16 mouse cellular contexts compared by ENCODE assay signal in genomic region chr13:49024763-49025162, GRCm38 (mm10). TPM values are rescaled to one million over a fixed set of nuclear protein-coding genes. Genes with fewer than 3 reads are reported as not detected.
DNase-seq lines count a peak whose midpoint lies in the region; ATAC-seq and TF ChIP-seq lines count a peak whose summit lies in the region.
"Had no signal": no experiment of that assay in that cellular context is flagged by ENCODE, and none has a peak within 500 bp of the region (broad histone marks: within the 10 kb centered on the region; RNA-seq: fewer than 3 reads in every experiment).

No protein-coding gene starts in this region.

- ATAC-seq in hindbrain, embryonic 14.5 days (ENCODE audit: low FRiP score): no peak
- peak; percentile 42; the same call in 1 of the 2 replicates for ATAC-seq in intestine, postnatal 0 days
- ATAC-seq in stomach, embryonic 16.5 days (ENCODE audit: insufficient read depth, low FRiP score): no peak
- ATAC-seq: CD4-positive, CD25-positive, alpha-beta regulatory T cell, adult 4 months; Patski had no signal

- H3K9me3 ChIP-seq in hindbrain, embryonic 10.5 days: no peaks in the 10 kb centered on the region
- no peaks in the 10 kb centered on the region for H3K9me3 ChIP-seq in hindbrain, embryonic 14.5 days (ENCODE audit: control insufficient read depth, low read length)
- H3K9me3 ChIP-seq in intestine, postnatal 0 days (ENCODE audit: control insufficient read depth): no peaks in the 10 kb centered on the region
- H3K9me3 ChIP-seq in stomach, embryonic 16.5 days (replicated peaks; ENCODE audit: control insufficient read depth, low read length): no peaks in the 10 kb centered on the region
- H3K9me3 ChIP-seq: forebrain, embryonic 10.5 days; heart, embryonic 15.5 days had no signal

- DNase-seq in hindbrain, embryonic 10.5 days (ENCODE audit: low spot score): no peak
- no peak for DNase-seq in hindbrain, embryonic 14.5 days (ENCODE audit: low spot score)
- peak; percentile 16 for DNase-seq in retina, postnatal 1 day
- DNase-seq in retina, embryonic 14.5 days (ENCODE audit: low spot score): no peak
- no peak for DNase-seq in adrenal gland, adult 2 months
- DNase-seq in embryo, embryonic 10.5 days (ENCODE audit: low spot score): no peak
- DNase-seq: adrenal gland, postnatal 36 days; cerebellum, adult 11 months; lung, postnatal 10 days had no signal

- WGBS in hindbrain, embryonic 10.5 days: 11% methylated on average over 12 of the region's 12 CpGs
- WGBS in hindbrain, embryonic 14.5 days: 10% methylated on average over 12 of the region's 12 CpGs
- 8% methylated on average over 12 of the region's 12 CpGs for WGBS in intestine, postnatal 0 days
- 8% methylated on average over 12 of the region's 12 CpGs for WGBS in stomach, embryonic 16.5 days

- peak overlapping the region; percentile 18; the same call in 1 of the 2 replicates for H3K4me3 ChIP-seq in hindbrain, embryonic 10.5 days
- H3K4me3 ChIP-seq in hindbrain, embryonic 14.5 days (replicated peaks; ENCODE audit: low read length): no peak overlapping the region
- H3K4me3 ChIP-seq in intestine, postnatal 0 days (ENCODE audit: low read depth, low read length): no peak overlapping the region
- H3K4me3 ChIP-seq in stomach, embryonic 16.5 days (replicated peaks; ENCODE audit: low read length): no peak overlapping the region
- H3K4me3 ChIP-seq: forebrain, embryonic 10.5 days; heart, embryonic 15.5 days; left cerebral cortex, adult 2 months had no signal

- no peak overlapping the region for H3K4me2 ChIP-seq in hindbrain, embryonic 14.5 days (replicated peaks)
- peak overlapping the region; percentile 17; the same call in 1 of the 2 replicates for H3K4me2 ChIP-seq in intestine, postnatal 0 days (replicated peaks; ENCODE audit: low read depth)
- H3K4me2 ChIP-seq in stomach, embryonic 16.5 days (ENCODE audit: low read depth, low read length): peak overlapping the region; percentile 21; the same call in 1 of the 2 replicates
- H3K4me2 ChIP-seq: heart, embryonic 15.5 days had no signal

- no peaks in the 10 kb centered on the region for H3K27me3 ChIP-seq in hindbrain, embryonic 10.5 days (ENCODE audit: insufficient read depth, poor library complexity, severe bottlenecking)
- no peaks in the 10 kb centered on the region for H3K27me3 ChIP-seq in hindbrain, embryonic 14.5 days (ENCODE audit: control insufficient read depth, insufficient read depth, low read length)
- no peaks in the 10 kb centered on the region for H3K27me3 ChIP-seq in intestine, postnatal 0 days (replicated peaks; ENCODE audit: control insufficient read depth, insufficient read depth, low read length)
- H3K27me3 ChIP-seq in stomach, embryonic 16.5 days (ENCODE audit: control insufficient read depth, insufficient read depth, low read length): no peaks in the 10 kb centered on the region
- H3K27me3 ChIP-seq: heart, embryonic 15.5 days; Patski had no signal

- peak overlapping the region; percentile 50; the same call in 1 of the 2 replicates for H3K27ac ChIP-seq in hindbrain, embryonic 10.5 days
- no peak overlapping the region for H3K27ac ChIP-seq in hindbrain, embryonic 14.5 days
- H3K27ac ChIP-seq in intestine, postnatal 0 days (ENCODE audit: low read depth, low read length): no peak overlapping the region
- H3K27ac ChIP-seq in stomach, embryonic 16.5 days (ENCODE audit: low read length): no peak overlapping the region
- H3K27ac ChIP-seq: forebrain, embryonic 10.5 days; heart, embryonic 15.5 days; left cerebral cortex, adult 2 months had no signal

- no peaks in the 10 kb centered on the region for H3K36me3 ChIP-seq in hindbrain, embryonic 10.5 days
- no peaks in the 10 kb centered on the region for H3K36me3 ChIP-seq in hindbrain, embryonic 14.5 days (replicated peaks; ENCODE audit: control insufficient read depth, insufficient read depth)
- no peaks in the 10 kb centered on the region for H3K36me3 ChIP-seq in intestine, postnatal 0 days (ENCODE audit: control insufficient read depth, insufficient read depth)
- H3K36me3 ChIP-seq in stomach, embryonic 16.5 days (ENCODE audit: control insufficient read depth, insufficient read depth, low read length): no peaks in the 10 kb centered on the region
- H3K36me3 ChIP-seq: forebrain, embryonic 10.5 days; heart, embryonic 15.5 days had no signal

- H3K9ac ChIP-seq in hindbrain, embryonic 14.5 days: no peak overlapping the region
- no peak overlapping the region for H3K9ac ChIP-seq in intestine, postnatal 0 days (ENCODE audit: low read depth, low read length)
- no peak overlapping the region for H3K9ac ChIP-seq in stomach, embryonic 16.5 days (ENCODE audit: low read length)
- H3K9ac ChIP-seq: heart, embryonic 15.5 days had no signal

- peaks cover 29% of the 10 kb centered on the region for H3K4me1 ChIP-seq in hindbrain, embryonic 10.5 days (replicated peaks)
- peaks cover 4% of the 10 kb centered on the region; the same call in 1 of the 2 replicates for H3K4me1 ChIP-seq in hindbrain, embryonic 14.5 days (replicated peaks; ENCODE audit: control insufficient read depth, insufficient read depth, low read length)
- H3K4me1 ChIP-seq in intestine, postnatal 0 days (replicated peaks; ENCODE audit: control insufficient read depth, insufficient read depth, low read length): 0 out of 2 replicates have a peak, but pooled peaks cover 5% of the 10 kb centered on the region
- H3K4me1 ChIP-seq in stomach, embryonic 16.5 days (ENCODE audit: control insufficient read depth, insufficient read depth, low read length): peaks cover 15% of the 10 kb centered on the region; the same call in 1 of the 2 replicates

- TF ChIP-seq CTCF in intestine, postnatal 0 days (IDR thresholded peaks at IDR 0.05; ENCODE audit: low read depth): no peak

RNA-seq across cellular contexts. Expression of gene Fam120a, which starts 56.9 kb away (rescaled TPM):
- polyA plus RNA-seq in hindbrain, embryonic 10.5 days (2016; fragmentation: Nextera tagmentation; extraction: Ambion mirVana): 11.9 and 13.7 TPM in 2 replicates
- polyA plus RNA-seq in hindbrain, embryonic 14.5 days (2014; fragmentation: Nextera tagmentation; extraction: Ambion mirVana): 15.3 and 16.6 TPM in 2 replicates
- 24.2 and 25.9 TPM in 2 replicates for polyA plus RNA-seq in intestine, postnatal 0 days (2015; fragmentation: Nextera tagmentation; extraction: Ambion mirVana)
- 25.4 and 27.8 TPM in 2 replicates for polyA plus RNA-seq in stomach, embryonic 16.5 days (2015; fragmentation: Nextera tagmentation; extraction: Ambion mirVana)
- total RNA-seq in adrenal gland, adult 2 months (2021): 100 to 1,000 TPM; 160 to 173 TPM
- 76.8 and 86.1 TPM in 2 replicates for polyA plus RNA-seq in adrenal gland, adult 2 months (2012; rRNA removed)
